Mouse (Mus musculus) testis, postnatal 10 days (tissue): Measurements from ENCODE around the gene Spcs2.

Experiments used
- DNase-seq: peaks from one replicate; pipeline ENCODE4 v3.0.0; 2021; ENCODE audit warnings: low spot score

Gene Spcs2

GRCm38 (mm10) chr7:99864241-99865028 is 1.2 kb upstream of the Spcs2 start:
- no peak for DNase-seq

GRCm38 (mm10) chr7:99858813-99859585 is 4.3 kb downstream of the Spcs2 start, which contains the start of gene Xrra1:
Xrra1 (plus strand) TSS chr7:99859116.
- peak; percentile 94 for DNase-seq

- DNase-seq: no peak
Measured at GRCm38 (mm10) chr7:99858175-99858812, 5.0 kb downstream of the Spcs2 start.

GRCm38 (mm10) chr7:99856266-99856861 is 6.9 kb downstream of the Spcs2 start:
- no peak for DNase-seq

GRCm38 (mm10) chr7:99854311-99854710 is 9.0 kb downstream of the Spcs2 start:
- DNase-seq: no peak

GRCm38 (mm10) chr7:99853350-99853749 is 9.9 kb downstream of the Spcs2 start:
- DNase-seq: no peak

- DNase-seq: no peak
Measured at GRCm38 (mm10) chr7:99851618-99852017, 11.6 kb downstream of the Spcs2 start.

- no peak for DNase-seq
Measured at GRCm38 (mm10) chr7:99851121-99851520, 12.1 kb downstream of the Spcs2 start.

GRCm38 (mm10) chr7:99850534-99850933 is 12.7 kb downstream of the Spcs2 start:
- no peak for DNase-seq

- no peak for DNase-seq
Measured at GRCm38 (mm10) chr7:99845533-99846236, 17.6 kb downstream of the Spcs2 start.

GRCm38 (mm10) chr7:99838241-99838640 is 25.0 kb downstream of the Spcs2 start:
- DNase-seq: no peak

GRCm38 (mm10) chr7:99837358-99838071 is 25.7 kb downstream of the Spcs2 start:
- DNase-seq: no peak

- DNase-seq: no peak
Measured at GRCm38 (mm10) chr7:99836781-99837180, 26.5 kb downstream of the Spcs2 start.

- no peak for DNase-seq
Measured at GRCm38 (mm10) chr7:99834314-99834853, 28.9 kb downstream of the Spcs2 start.

GRCm38 (mm10) chr7:99833846-99834222 is 29.4 kb downstream of the Spcs2 start:
- no peak for DNase-seq

- DNase-seq: no peak
Measured at GRCm38 (mm10) chr7:99833115-99833845, 30.0 kb downstream of the Spcs2 start.

GRCm38 (mm10) chr7:99828083-99828570 is 35.1 kb downstream of the Spcs2 start, which contains the start of gene Neu3:
Neu3 (minus strand) TSS chr7:99828417.
- DNase-seq: peak; percentile 98

GRCm38 (mm10) chr7:99826096-99826495 is 37.2 kb downstream of the Spcs2 start:
- DNase-seq: no peak

- DNase-seq: no peak
Measured at GRCm38 (mm10) chr7:99825511-99825910, 37.8 kb downstream of the Spcs2 start.
